Mouse (Mus musculus): ENCODE results near the gene Mcm2.

DNA sequence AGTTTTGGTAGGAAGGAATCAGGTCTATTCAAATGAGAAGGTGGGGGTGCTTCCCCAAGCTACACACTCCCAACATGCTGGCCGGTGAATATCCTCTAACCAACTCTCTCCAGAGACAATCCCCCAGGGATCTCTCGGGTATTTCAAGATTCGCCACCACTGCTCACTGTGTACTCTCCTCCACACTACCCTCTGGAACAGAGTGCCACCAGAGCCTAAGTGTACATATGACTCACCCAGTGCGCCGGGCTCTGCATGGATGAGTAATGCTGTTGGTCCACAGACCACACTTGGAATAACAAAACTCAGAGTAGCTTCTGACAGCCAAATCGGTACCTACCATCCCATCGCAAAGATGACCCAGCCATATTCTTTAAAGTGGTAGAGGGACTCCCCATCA, 29.1 kb downstream of the Mcm2 start:
- no peak for TF ChIP-seq CTCF (IDR thresholded peaks at IDR 0.05; ENCODE audit: extremely low read depth, insufficient read length, insufficient replicate concordance, low read depth, low read length)
- no peak for TF ChIP-seq POLR2A (IDR thresholded peaks at IDR 0.05; ENCODE audit: low read depth, low read length)
